Mouse (Mus musculus): Measurements from ENCODE around the gene Vwf. TPM values are rescaled to one million over a fixed set of nuclear protein-coding genes. Genes with fewer than 3 reads are reported as not detected.

Vwf gene
- total RNA-seq (2023) = 0.39 to 2.4 TPM (median 1.6 TPM) in 4 replicates

DNA sequence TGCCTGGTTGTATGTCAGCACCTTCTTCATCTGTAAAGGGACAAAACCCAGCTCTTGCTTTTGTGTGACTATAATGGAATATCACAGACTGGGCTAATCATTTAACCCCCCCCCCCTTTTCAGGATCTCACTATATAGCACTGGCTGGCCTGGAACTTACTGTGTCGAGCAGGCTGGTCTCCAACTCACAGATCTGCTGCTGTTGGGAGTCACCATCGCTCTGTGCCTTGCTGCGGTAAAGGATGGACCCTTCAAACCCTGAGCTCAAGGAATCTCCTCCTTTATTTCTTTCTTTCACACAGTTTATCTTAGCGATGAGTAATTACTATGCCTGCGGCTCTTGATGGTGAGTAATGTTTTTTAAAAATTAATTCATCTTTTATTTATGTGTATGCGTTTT is at the start of gene Vwf:
Vwf (plus strand) TSS at position 301 of the 400 bp plus-strand sequence.

DNA sequence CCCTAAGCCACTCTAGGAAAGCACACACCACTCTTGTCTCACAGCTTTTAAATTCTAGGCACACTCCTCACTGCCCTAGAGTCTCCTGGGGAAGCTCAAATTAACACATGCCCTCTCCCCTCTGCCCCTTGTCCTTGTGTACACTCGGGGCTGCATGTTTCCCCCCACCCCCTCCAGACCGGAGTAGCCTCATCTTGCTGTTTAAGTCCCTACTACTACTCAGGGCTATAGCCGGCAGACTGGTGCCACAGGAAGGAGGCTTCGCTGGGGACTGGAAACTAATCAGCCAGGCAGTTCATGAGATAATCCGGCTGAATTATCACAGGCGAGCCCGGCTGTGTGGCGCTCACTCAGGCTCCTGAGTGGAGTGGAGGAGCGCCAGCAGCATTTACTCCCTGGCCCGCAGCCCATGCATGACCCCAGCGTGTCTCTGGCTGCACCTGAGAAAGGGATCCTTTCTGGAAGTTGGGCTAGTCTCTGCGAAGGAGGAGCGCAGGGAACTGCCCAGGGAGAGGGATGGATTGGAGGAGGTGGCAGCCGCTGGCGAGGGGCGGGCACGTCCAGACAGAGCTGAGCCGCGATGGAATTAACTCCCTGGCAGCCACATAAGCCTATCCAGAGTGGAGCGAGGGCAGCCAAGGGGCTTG is 143.6 kb downstream of the Vwf start, which contains the start of gene Ano2:
Ano2 (plus strand) TSS at position 363 of the 647 bp plus-strand sequence.

Other genes with a start within 250 kb of the Vwf start
- gene Ltbr, start 232.9 kb upstream of the Vwf start, total RNA-seq (2023) = 0.54 to 1.5 TPM (median 1.0 TPM) in 3 of 4 replicates, not detected in the other
- not detected in 4 replicates for gene Scnn1a, start 226.1 kb upstream of the Vwf start, total RNA-seq (2023)
- gene Tnfrsf1a, start 197.4 kb upstream of the Vwf start, total RNA-seq (2023) = 1.1 to 2.5 TPM (median 1.4 TPM) in 4 replicates
- not detected in 4 replicates for gene Plekhg6, start 166.0 kb upstream of the Vwf start, total RNA-seq (2023)
- gene Cd9, start 52.0 kb upstream of the Vwf start, total RNA-seq (2023) = 17.4 to 25.6 TPM (median 22.9 TPM) in 4 replicates
- not detected in 4 replicates for gene Ano2, start 143.6 kb downstream of the Vwf start, total RNA-seq (2023)